Mouse (Mus musculus) CH12.LX (cell line): Measurements from ENCODE around the gene Cplx2. TPM values are rescaled to one million over a fixed set of nuclear protein-coding genes. Genes with fewer than 3 reads are reported as not detected.

Source experiments
- DNase-seq: peaks from one replicate; pipeline ENCODE4 v3.0.0-alpha.2; 2013; ENCODE audit errors: extremely low read depth
- H3K27ac ChIP-seq: 2 replicates; pipeline ENCODE4 v1.5.1; 2012; ENCODE audit warnings: low read depth, mild to moderate bottlenecking, control low read depth, moderate library complexity; ENCODE audit not compliant: insufficient read depth
- H3K27me3 ChIP-seq: replicated peaks from 2 replicates; pipeline ENCODE3; 2012; ENCODE audit warnings: inconsistent platforms
- H3K36me3 ChIP-seq, 2 experiments: replicated peaks in 1 of 2; 2 replicates each; pipeline versions ENCODE3 to v1.6.1; 2012; ENCODE audit warnings: inconsistent platforms in 1 of 2, low read length in 1 of 2, mild to moderate bottlenecking in 1 of 2, mixed read lengths in 1 of 2, moderate library complexity in 1 of 2; ENCODE audit not compliant: control insufficient read depth in 1 of 2, insufficient read depth in 1 of 2
- H3K4me1 ChIP-seq, 2 experiments: 2 replicates each; pipeline ENCODE4 v1.6.1; 2012; ENCODE audit warnings: inconsistent platforms in 1 of 2, moderate library complexity in 1 of 2; ENCODE audit not compliant: insufficient read depth in 2 of 2, control insufficient read depth in 1 of 2
- H3K4me2 ChIP-seq: 2 replicates; pipeline ENCODE4 v1.6.1; 2012; ENCODE audit warnings: low read depth, mild to moderate bottlenecking, control low read depth; ENCODE audit not compliant: poor library complexity, insufficient read depth, severe bottlenecking
- H3K4me3 ChIP-seq, 3 experiments: fragments of 150-350 bp in 1 of 3; sonication (generic) in 1 of 3; replicated peaks in 1 of 3; 2 replicates each; pipeline versions ENCODE3 to v1.5.1; 2011 to 2012; ENCODE audit warnings: low read depth in 2 of 3, low read length in 2 of 3, mild to moderate bottlenecking in 2 of 3, moderate library complexity in 2 of 3, control low read depth in 1 of 3, improper control_type of control experiment in 1 of 3, inconsistent platforms in 1 of 3, mixed read lengths in 1 of 3; ENCODE audit not compliant: poor library complexity in 1 of 3
- H3K79me2 ChIP-seq: replicated peaks from 2 replicates; pipeline ENCODE4 v1.6.1; 2012; ENCODE audit warnings: mild to moderate bottlenecking, moderate library complexity; ENCODE audit not compliant: control insufficient read depth, poor library complexity, insufficient read depth, severe bottlenecking; ENCODE audit errors: extremely low read depth
- H3K9ac ChIP-seq: 2 replicates; pipeline ENCODE4 v1.6.1; 2012; ENCODE audit warnings: low read depth, mild to moderate bottlenecking, control low read depth, moderate library complexity; ENCODE audit not compliant: insufficient read depth
- H3K9me3 ChIP-seq: replicated peaks from 2 replicates; pipeline ENCODE3; 2012; ENCODE audit warnings: low read length, inconsistent platforms, mixed read lengths
- CHD1 ChIP-seq: IDR thresholded peaks from 2 replicates; pipeline ENCODE4 v1.6.1; 2012; ENCODE audit warnings: low read depth, low read length, improper control_type of control experiment, inconsistent platforms
- CTCF ChIP-seq, 2 experiments: IDR thresholded peaks in 1 of 2; conservative IDR thresholded peaks in 1 of 2; 2 replicates each; pipeline ENCODE4 v1.5.1; 2011 to 2012; ENCODE audit warnings: low read depth in 2 of 2, low read length in 2 of 2, improper control_type of control experiment in 1 of 2, inconsistent platforms in 1 of 2, mild to moderate bottlenecking in 1 of 2, moderate library complexity in 1 of 2
- ETS1 ChIP-seq: conservative IDR thresholded peaks from 2 replicates; pipeline ENCODE4 v1.6.1; 2012; ENCODE audit warnings: low read depth, mild to moderate bottlenecking, inconsistent platforms, low read length, improper control_type of control experiment, moderate library complexity
- GABPA ChIP-seq: IDR thresholded peaks from 2 replicates; pipeline ENCODE4 v1.6.1; 2012; ENCODE audit warnings: low read depth, low read length, improper control_type of control experiment, inconsistent platforms; ENCODE audit not compliant: insufficient replicate concordance
- HCFC1 ChIP-seq: IDR thresholded peaks from 2 replicates; pipeline ENCODE4 v1.6.1; 2012; ENCODE audit warnings: low read depth, mild to moderate bottlenecking, inconsistent platforms, low read length, improper control_type of control experiment
- JUND ChIP-seq: conservative IDR thresholded peaks from 2 replicates; pipeline ENCODE4 v1.6.1; 2011; ENCODE audit warnings: low read depth, low read length, improper control_type of control experiment
- KAT2A ChIP-seq: IDR thresholded peaks from 2 replicates; pipeline ENCODE4 v1.6.1; 2012; ENCODE audit warnings: low read length, improper control_type of control experiment, inconsistent platforms; ENCODE audit not compliant: insufficient replicate concordance
- MAFK ChIP-seq: IDR thresholded peaks from 2 replicates; pipeline ENCODE4 v1.6.1; 2011; ENCODE audit warnings: low read length, improper control_type of control experiment; ENCODE audit not compliant: insufficient replicate concordance
- MAZ ChIP-seq: IDR thresholded peaks from 2 replicates; pipeline ENCODE4 v1.6.1; 2012; ENCODE audit warnings: low read depth, mild to moderate bottlenecking, inconsistent platforms, low read length, improper control_type of control experiment, moderate library complexity
- MXI1 ChIP-seq: IDR thresholded peaks from 2 replicates; pipeline ENCODE4 v1.6.1; 2011; ENCODE audit warnings: mild to moderate bottlenecking, low read depth, low read length, improper control_type of control experiment
- NRF1 ChIP-seq: IDR thresholded peaks from 2 replicates; pipeline ENCODE4 v1.6.1; 2014; ENCODE audit warnings: low read depth, mild to moderate bottlenecking, inconsistent platforms, low read length, improper control_type of control experiment, moderate library complexity
- PAX5 ChIP-seq: IDR thresholded peaks from 2 replicates; pipeline ENCODE4 v1.6.1; 2012; ENCODE audit warnings: low read length, inconsistent platforms, mixed read lengths
- POLR2A ChIP-seq: IDR thresholded peaks from 2 replicates; pipeline ENCODE4 v1.6.1; 2011; ENCODE audit warnings: low read depth, mild to moderate bottlenecking, improper control_type of control experiment, low read length
- SIN3A ChIP-seq: IDR thresholded peaks from 2 replicates; pipeline ENCODE4 v1.6.1; 2012; ENCODE audit warnings: low read length, improper control_type of control experiment, inconsistent platforms
- SMC3 ChIP-seq: IDR thresholded peaks from 2 replicates; pipeline ENCODE4 v1.6.1; 2011; ENCODE audit warnings: low read depth, low read length, improper control_type of control experiment
- TBP ChIP-seq: conservative IDR thresholded peaks from 2 replicates; pipeline ENCODE4 v1.6.1; 2011; ENCODE audit warnings: low read depth, low read length, improper control_type of control experiment
- USF1 ChIP-seq: IDR thresholded peaks from 2 replicates; pipeline ENCODE4 v1.6.1; 2014; ENCODE audit warnings: low read depth, mild to moderate bottlenecking, inconsistent platforms, low read length, improper control_type of control experiment
- ZC3H11A ChIP-seq: IDR thresholded peaks from 2 replicates; pipeline ENCODE4 v1.6.1; 2012; ENCODE audit warnings: low read depth, mild to moderate bottlenecking, inconsistent platforms, low read length, improper control_type of control experiment
- ZKSCAN1 ChIP-seq: IDR thresholded peaks from 2 replicates; pipeline ENCODE4 v1.6.1; 2012; ENCODE audit warnings: low read depth, inconsistent platforms, low read length, improper control_type of control experiment, borderline replicate concordance
- ZMIZ1 ChIP-seq: IDR thresholded peaks from 2 replicates; pipeline ENCODE4 v1.6.1; 2012; ENCODE audit warnings: low read depth, mild to moderate bottlenecking, inconsistent platforms, low read length, improper control_type of control experiment
- dilution Hi-C: fragments of 300-500 bp; cut with MboI; formaldehyde crosslinking; loops from 2 replicates; pipeline ENCODE4 v1.14.3; 2020; ENCODE audit warnings: low sequenced_read_pairs; ENCODE audit not compliant: extremely low pct_unique_long_range_greater_than_20kb, extremely low pct_ligation_motif_present
- in situ Hi-C: fragments of 300-500 bp; cut with MboI; formaldehyde crosslinking; loops from 3 replicates; pipeline ENCODE4 v1.14.3; 2019; ENCODE audit warnings: low sequenced_read_pairs, low pct_ligation_motif_present, low pct_unique_long_range_greater_than_20kb, mixed read lengths
- polyA plus RNA-seq: library from polyadenylated mRNA; unstranded; fragments of >175 nt; gene quantifications from 2 replicates; pipeline ENCODE4 v1.2.1, GENCODE M21; 2012; ENCODE audit warnings: low read depth; ENCODE audit not compliant: insufficient read length
- total RNA-seq, 2 experiments: library from RNA; depleted of rRNA; stranded (reverse); fragments of 300-350 nt in 1 of 2; fragments of >200 nt in 1 of 2; gene quantifications; 2 replicates each; pipeline ENCODE4 v1.2.3; 2012 to 2014

Cplx2 gene
- total and polyA plus RNA-seq, 3 experiments: 0.05 to 0.21 (median 0.19) TPM

- no peak overlapping the region for H3K4me3 ChIP-seq
- H3K79me2 ChIP-seq: no peaks in the 10 kb centered on the region
- H3K27me3 ChIP-seq: peaks cover 69% of the 10 kb centered on the region
- in situ Hi-C loops: no loop called here
- no peak overlapping the region for H3K27ac ChIP-seq
- no peaks in the 10 kb centered on the region for H3K36me3 ChIP-seq
- no peaks in the 10 kb centered on the region for H3K4me1 ChIP-seq
- H3K9ac ChIP-seq: no peak overlapping the region
- H3K4me2 ChIP-seq: no peak overlapping the region
- dilution Hi-C loops: no loop called here
- TF ChIP-seq KAT2A: no peak
- TF ChIP-seq POLR2A: no peak
- TF ChIP-seq MAFK: no peak
- TF ChIP-seq CHD1: no peak
- TF ChIP-seq ZKSCAN1: no peak
- TF ChIP-seq TBP: no peak
- no peak for TF ChIP-seq HCFC1
- TF ChIP-seq PAX5: no peak
- TF ChIP-seq SMC3: no peak
- TF ChIP-seq ZMIZ1: no peak
- no peak for TF ChIP-seq CTCF (conservative IDR thresholded peaks at IDR 0.05 in 1 of 2, IDR thresholded peaks at IDR 0.05 in 1 of 2; ENCODE audit: low read depth in 2 of 2, low read length in 2 of 2)
- TF ChIP-seq GABPA: no peak
- no peak for TF ChIP-seq SIN3A
- no peak for TF ChIP-seq MAZ
- no peak for DNase-seq
- H3K9me3 ChIP-seq: no peaks in the 10 kb centered on the region
Measured at GRCm38 (mm10) chr13:54332921-54333477, 38.1 kb upstream of the Cplx2 start.

DNA sequence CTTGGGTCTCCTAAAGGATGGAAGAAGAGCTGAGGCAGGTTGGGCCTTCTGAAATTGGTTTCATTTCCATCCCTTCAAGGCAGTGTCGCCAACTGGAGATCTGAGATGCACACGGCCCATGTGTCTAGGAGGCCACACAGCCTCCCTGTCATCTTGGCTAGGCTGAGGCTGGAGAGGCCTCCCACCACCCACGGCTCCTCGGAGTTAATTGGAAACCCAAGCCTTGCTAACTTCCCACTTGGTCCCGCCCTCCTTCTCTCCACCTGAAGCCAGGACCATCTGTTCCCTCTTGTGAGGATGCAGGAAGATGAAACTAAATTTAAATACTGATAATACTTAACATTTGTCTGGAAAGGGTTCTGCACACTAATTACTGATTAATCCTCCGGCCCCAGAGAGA, 34.1 kb upstream of the Cplx2 start:
- Histone ChIP-seq H3K9me3 (no peaks in the 10 kb centered on the region), H3K27me3 (peaks cover 57% of the 10 kb centered on the region), H3K36me3 (no peaks in the 10 kb centered on the region), H3K27ac (no peak overlapping the region), H3K4me2 (no peak overlapping the region), H3K4me1 (no peaks in the 10 kb centered on the region), H3K79me2 (no peaks in the 10 kb centered on the region), H3K4me3 (no peak overlapping the region), H3K9ac (no peak overlapping the region)
- dilution Hi-C loops: no loop called here
- no peak for TF ChIP-seq TBP
- no peak for TF ChIP-seq PAX5
- TF ChIP-seq USF1: no peak
- TF ChIP-seq CHD1: no peak
- TF ChIP-seq NRF1: no peak
- TF ChIP-seq MXI1: no peak
- TF ChIP-seq MAFK: no peak
- TF ChIP-seq JUND: no peak
- TF ChIP-seq ETS1: no peak
- no peak for TF ChIP-seq SIN3A
- no peak for TF ChIP-seq KAT2A
- no peak for TF ChIP-seq ZC3H11A
- in situ Hi-C loops: no loop called here
- DNase-seq: no peak
